In genomic region chr13:29048990-29049576, GRCm38 (mm10) we compare ENCODE assay signal across 20 mouse cellular contexts.
DNase-seq lines count a peak whose midpoint lies in the region; ATAC-seq and TF ChIP-seq lines count a peak whose summit lies in the region.
"Had no signal": no experiment of that assay in that cellular context is flagged by ENCODE, and none has a peak within 500 bp of the region (broad histone marks: within the 10 kb centered on the region; RNA-seq: fewer than 3 reads in every experiment).

No protein-coding gene starts in this region.

- 40% methylated on average over 7 of the region's 7 CpGs for WGBS in heart, embryonic 15.5 days
- 47% methylated on average over 7 of the region's 7 CpGs for WGBS in hindbrain, embryonic 15.5 days
- 54% methylated on average over 7 of the region's 7 CpGs for WGBS in hindbrain, postnatal 0 days
- 73% methylated on average over 7 of the region's 7 CpGs for WGBS in midbrain, embryonic 12.5 days
- whole genome bisulfite sequencing in midbrain, embryonic 11.5 days: 81% methylated on average over 7 of the region's 7 CpGs
- WGBS in midbrain, postnatal 0 days: 57% methylated on average over 7 of the region's 7 CpGs
- WGBS in forebrain, embryonic 13.5 days: 48% methylated on average over 7 of the region's 7 CpGs

- no peak overlapping the region for H3K4me3 ChIP-seq in heart, embryonic 15.5 days
- H3K4me3 ChIP-seq in hindbrain, embryonic 15.5 days: no peak overlapping the region
- no peak overlapping the region for H3K4me3 ChIP-seq in hindbrain, postnatal 0 days (ENCODE audit: low read length)
- H3K4me3 ChIP-seq in midbrain, embryonic 12.5 days: no peak overlapping the region
- no peak overlapping the region for H3K4me3 ChIP-seq in midbrain, embryonic 11.5 days (ENCODE audit: low read depth, low read length)
- H3K4me3 ChIP-seq in midbrain, postnatal 0 days (ENCODE audit: low read depth, low read length): no peak overlapping the region
- no peak overlapping the region for H3K4me3 ChIP-seq in forebrain, embryonic 13.5 days
- H3K4me3 ChIP-seq: embryonic facial prominence, embryonic 10.5 days; limb, embryonic 15.5 days; neural tube, embryonic 15.5 days; stomach, embryonic 15.5 days had no signal

- H3K4me1 ChIP-seq in heart, embryonic 15.5 days (replicated peaks): peaks cover 19% of the 10 kb centered on the region
- H3K4me1 ChIP-seq in hindbrain, embryonic 15.5 days (replicated peaks): no peaks in the 10 kb centered on the region; the same call in 1 of the 2 replicates
- no peaks in the 10 kb centered on the region for H3K4me1 ChIP-seq in hindbrain, postnatal 0 days (ENCODE audit: insufficient read depth, low read length)
- H3K4me1 ChIP-seq in midbrain, embryonic 12.5 days: peaks cover 8% of the 10 kb centered on the region
- H3K4me1 ChIP-seq in midbrain, embryonic 11.5 days (ENCODE audit: control insufficient read depth, insufficient read depth, low read length): peaks cover 2% of the 10 kb centered on the region
- H3K4me1 ChIP-seq in midbrain, postnatal 0 days (ENCODE audit: insufficient read depth, low read length): peaks cover 4% of the 10 kb centered on the region; the same call in 1 of the 2 replicates
- H3K4me1 ChIP-seq in forebrain, embryonic 13.5 days: no peaks in the 10 kb centered on the region; the same call in 1 of the 2 replicates
- H3K4me1 ChIP-seq: neural tube, embryonic 15.5 days; stomach, embryonic 15.5 days had no signal

- no peaks in the 10 kb centered on the region for H3K9me3 ChIP-seq in heart, embryonic 15.5 days (replicated peaks)
- H3K9me3 ChIP-seq in hindbrain, embryonic 15.5 days: no peaks in the 10 kb centered on the region
- no peaks in the 10 kb centered on the region for H3K9me3 ChIP-seq in hindbrain, postnatal 0 days (ENCODE audit: low read length)
- H3K9me3 ChIP-seq in midbrain, embryonic 12.5 days: no peaks in the 10 kb centered on the region
- no peaks in the 10 kb centered on the region for H3K9me3 ChIP-seq in midbrain, embryonic 11.5 days (ENCODE audit: control insufficient read depth, low read length)
- H3K9me3 ChIP-seq in midbrain, postnatal 0 days (ENCODE audit: low read length): no peaks in the 10 kb centered on the region
- no peaks in the 10 kb centered on the region for H3K9me3 ChIP-seq in forebrain, embryonic 13.5 days (replicated peaks)
- H3K9me3 ChIP-seq: embryonic facial prominence, embryonic 10.5 days; limb, embryonic 15.5 days; neural tube, embryonic 15.5 days; stomach, embryonic 15.5 days had no signal

- no peak for TF ChIP-seq CTCF in hindbrain, postnatal 0 days (IDR thresholded peaks at IDR 0.05; ENCODE audit: low read depth)
- TF ChIP-seq CTCF in midbrain, postnatal 0 days (IDR thresholded peaks at IDR 0.05): no peak

- H3K4me2 ChIP-seq in heart, embryonic 15.5 days: no peak overlapping the region
- no peak overlapping the region for H3K4me2 ChIP-seq in hindbrain, embryonic 15.5 days
- no peak overlapping the region for H3K4me2 ChIP-seq in hindbrain, postnatal 0 days (ENCODE audit: low read depth, low read length)
- no peak overlapping the region for H3K4me2 ChIP-seq in midbrain, embryonic 12.5 days (replicated peaks)
- no peak overlapping the region for H3K4me2 ChIP-seq in midbrain, embryonic 11.5 days
- no peak overlapping the region for H3K4me2 ChIP-seq in midbrain, postnatal 0 days (ENCODE audit: low read depth, low read length, poor library complexity, severe bottlenecking)
- H3K4me2 ChIP-seq in forebrain, embryonic 13.5 days: no peak overlapping the region
- H3K4me2 ChIP-seq: limb, embryonic 15.5 days; neural tube, embryonic 15.5 days; stomach, embryonic 15.5 days had no signal

- intact Hi-C loops in heart, postnatal 25 days (cut with DNase I): no loop called here

- DNase-seq in heart, postnatal 25 days (ENCODE audit: low spot score): no peak
- DNase-seq in hindbrain, postnatal 0 days (ENCODE audit: low spot score): no peak
- no peak for DNase-seq in midbrain, embryonic 11.5 days (ENCODE audit: low spot score, missing footprints)
- DNase-seq in midbrain, postnatal 0 days (ENCODE audit: low spot score): no peak
- DNase-seq: adrenal gland, adult 2 months; cerebellum, adult 11-12 months; gastrocnemius, postnatal 10 days; left cerebral cortex, postnatal 4 days; thymus, postnatal 25 days had no signal

- H3K9ac ChIP-seq in heart, embryonic 15.5 days: no peak overlapping the region
- no peak overlapping the region for H3K9ac ChIP-seq in hindbrain, embryonic 15.5 days
- H3K9ac ChIP-seq in hindbrain, postnatal 0 days (replicated peaks; ENCODE audit: low read length): no peak overlapping the region
- H3K9ac ChIP-seq in midbrain, embryonic 12.5 days (replicated peaks): no peak overlapping the region
- H3K9ac ChIP-seq in midbrain, embryonic 11.5 days (ENCODE audit: low read length): no peak overlapping the region
- H3K9ac ChIP-seq in midbrain, postnatal 0 days (replicated peaks; ENCODE audit: low read length, poor library complexity, severe bottlenecking): no peak overlapping the region
- no peak overlapping the region for H3K9ac ChIP-seq in forebrain, embryonic 13.5 days
- H3K9ac ChIP-seq: limb, embryonic 15.5 days; liver, embryonic 14.5 days; neural tube, embryonic 15.5 days; stomach, embryonic 15.5 days had no signal

- no peaks in the 10 kb centered on the region for H3K27me3 ChIP-seq in heart, embryonic 15.5 days
- H3K27me3 ChIP-seq in hindbrain, embryonic 15.5 days: no peaks in the 10 kb centered on the region
- H3K27me3 ChIP-seq in hindbrain, postnatal 0 days (ENCODE audit: insufficient read depth, low read length): no peaks in the 10 kb centered on the region
- no peaks in the 10 kb centered on the region for H3K27me3 ChIP-seq in midbrain, embryonic 12.5 days
- H3K27me3 ChIP-seq in midbrain, embryonic 11.5 days (ENCODE audit: control insufficient read depth, insufficient read depth, low read length): no peaks in the 10 kb centered on the region
- H3K27me3 ChIP-seq in midbrain, postnatal 0 days (ENCODE audit: insufficient read depth, low read length): no peaks in the 10 kb centered on the region
- no peaks in the 10 kb centered on the region for H3K27me3 ChIP-seq in forebrain, embryonic 13.5 days
- H3K27me3 ChIP-seq: limb, embryonic 15.5 days; neural tube, embryonic 15.5 days; stomach, embryonic 15.5 days had no signal

- peak overlapping the region; percentile 77 for H3K27ac ChIP-seq in heart, embryonic 15.5 days
- no peak overlapping the region for H3K27ac ChIP-seq in hindbrain, embryonic 15.5 days (replicated peaks)
- no peak overlapping the region for H3K27ac ChIP-seq in hindbrain, postnatal 0 days
- H3K27ac ChIP-seq in midbrain, embryonic 12.5 days (replicated peaks): no peak overlapping the region
- H3K27ac ChIP-seq in midbrain, embryonic 11.5 days (ENCODE audit: low read depth, low read length): no peak overlapping the region
- no peak overlapping the region; the same call in 1 of the 2 replicates for H3K27ac ChIP-seq in midbrain, postnatal 0 days (ENCODE audit: low read depth, low read length)
- H3K27ac ChIP-seq in forebrain, embryonic 13.5 days: no peak overlapping the region
- H3K27ac ChIP-seq: embryonic facial prominence, embryonic 10.5 days; kidney, postnatal 0 days; limb, embryonic 15.5 days; liver, embryonic 14.5 days; neural tube, embryonic 15.5 days; stomach, embryonic 15.5 days had no signal

- ATAC-seq in heart, embryonic 15.5 days (replicated peaks; ENCODE audit: insufficient number of reproducible peaks, insufficient read depth, low FRiP score, low read depth): no peak
- ATAC-seq in hindbrain, embryonic 15.5 days (ENCODE audit: low FRiP score, low read depth): peak; percentile 30; the same call in 1 of the 2 replicates
- no peak for ATAC-seq in hindbrain, postnatal 0 days
- peak; percentile 27; the same call in 1 of the 2 replicates for ATAC-seq in midbrain, embryonic 12.5 days (ENCODE audit: low FRiP score, low read depth)
- no peak for ATAC-seq in midbrain, embryonic 11.5 days (ENCODE audit: low FRiP score)
- 0 out of 2 replicates have a peak, but pooled peaks have one; percentile 66 for ATAC-seq in midbrain, postnatal 0 days (ENCODE audit: low FRiP score)
- ATAC-seq in forebrain, embryonic 13.5 days: no peak
- ATAC-seq: forebrain, embryonic 16.5 days had no signal

- no peaks in the 10 kb centered on the region for H3K36me3 ChIP-seq in heart, embryonic 15.5 days
- no peaks in the 10 kb centered on the region for H3K36me3 ChIP-seq in hindbrain, embryonic 15.5 days
- H3K36me3 ChIP-seq in hindbrain, postnatal 0 days (ENCODE audit: insufficient read depth, low read length): no peaks in the 10 kb centered on the region
- H3K36me3 ChIP-seq in midbrain, embryonic 12.5 days: no peaks in the 10 kb centered on the region
- no peaks in the 10 kb centered on the region for H3K36me3 ChIP-seq in midbrain, embryonic 11.5 days (ENCODE audit: control insufficient read depth, insufficient read depth, low read length)
- no peaks in the 10 kb centered on the region for H3K36me3 ChIP-seq in midbrain, postnatal 0 days (ENCODE audit: insufficient read depth, low read length)
- H3K36me3 ChIP-seq in forebrain, embryonic 13.5 days (ENCODE audit: poor library complexity, severe bottlenecking): no peaks in the 10 kb centered on the region
- H3K36me3 ChIP-seq: embryonic facial prominence, embryonic 10.5 days; limb, embryonic 15.5 days; neural tube, embryonic 15.5 days; stomach, embryonic 15.5 days had no signal

Comparison
In these comparisons a context has a peak if more than half of its experiments do, and no peak if none do; other contexts are left out.
1. ATAC-seq: peak in hindbrain, embryonic 15.5 days (single experiment), midbrain, embryonic 12.5 days (single experiment) and midbrain, postnatal 0 days (single experiment); none in heart, embryonic 15.5 days (single experiment), hindbrain, postnatal 0 days (single experiment), midbrain, embryonic 11.5 days (single experiment) and forebrain, embryonic 13.5 days (single experiment).